Mouse (Mus musculus) adrenal gland, postnatal 4 days (tissue): ENCODE data around the gene Med29. TPM values are rescaled to one million over a fixed set of nuclear protein-coding genes. Genes with fewer than 3 reads are reported as not detected.

Experiments used
- DNase-seq, 2 experiments: peaks; one replicate each; pipeline ENCODE4 v3.0.0; 2021 to 2022; ENCODE audit warnings: low spot score in 2 of 2, mixed read lengths in 2 of 2
- total RNA-seq, 2 experiments: library from RNA; stranded (reverse); gene quantifications; 2 replicates each; pipeline ENCODE4 v1.2.3; 2021

The Med29 gene
- total RNA-seq, 2 experiments from 2014 or later, result 24.2 to 26.1 TPM

GRCm38 (mm10) chr7:28356981-28357380 is 35.5 kb downstream of the Med29 start:
- no peak for DNase-seq

- no peak for DNase-seq
These were observed 37.3 kb downstream of the Med29 start for GRCm38 (mm10) chr7:28355221-28355620.

GRCm38 (mm10) chr7:28354596-28354995 is 37.9 kb downstream of the Med29 start:
- DNase-seq, result no peak

- DNase-seq, result no peak
These were observed 38.4 kb downstream of the Med29 start for GRCm38 (mm10) chr7:28354113-28354581.

GRCm38 (mm10) chr7:28353267-28353666 is 39.2 kb downstream of the Med29 start:
- no peak for DNase-seq

GRCm38 (mm10) chr7:28351676-28352191 is 40.8 kb downstream of the Med29 start:
- DNase-seq, result no peak

GRCm38 (mm10) chr7:28350155-28350883 is 42.2 kb downstream of the Med29 start, which contains the start of gene Rps16:
Rps16 (plus strand) TSS chr7:28350652.
- DNase-seq, result peak; percentile 97 to 99

GRCm38 (mm10) chr7:28348601-28349000 is 43.9 kb downstream of the Med29 start:
- no peak for DNase-seq

- no peak for DNase-seq
These were observed 44.8 kb downstream of the Med29 start for GRCm38 (mm10) chr7:28347746-28348145.

- no peak for DNase-seq
These were observed 47.9 kb downstream of the Med29 start for GRCm38 (mm10) chr7:28344637-28345036.

- peak in 1 of 2 experiments; percentile 3 for DNase-seq
These were observed 51.1 kb downstream of the Med29 start for GRCm38 (mm10) chr7:28341381-28341780.

- DNase-seq, result peak in 1 of 2 experiments; percentile 40
These were observed 53.1 kb downstream of the Med29 start for GRCm38 (mm10) chr7:28339213-28339917.

- DNase-seq, result peak; percentile 75 to 92
These were observed 54.2 kb downstream of the Med29 start, which contains the start of gene Supt5 for GRCm38 (mm10) chr7:28338108-28338998. Supt5 (minus strand) TSS chr7:28338746.

Other genes with a start within 250 kb of the Med29 start
- gene Fbl, start 223.0 kb downstream of the Med29 start, total RNA-seq, result 100 to 1,000 TPM; 102 to 119 TPM
- gene Dyrk1b, start 213.2 kb downstream of the Med29 start, total RNA-seq, result 10 to 100 TPM; 40.9 to 41.9 TPM
- 10 to 100 TPM; 32.1 to 33.9 TPM for gene Eid2, start 124.8 kb downstream of the Med29 start, total RNA-seq
- 10 to 100 TPM; 22.3 to 23.6 TPM for gene Eid2b, start 115.0 kb downstream of the Med29 start, total RNA-seq
- gene Selenov, start 101.5 kb downstream of the Med29 start, total RNA-seq, result under 1 TPM; 0.87 TPM
- 1 to 10 TPM in 1 of 2 experiments, under 1 TPM in 1; 0.62 to 1.6 TPM for gene Dll3, start 90.5 kb downstream of the Med29 start, total RNA-seq
- 10 to 100 TPM; 84.1 to 85.6 TPM for gene Timm50, start 80.6 kb downstream of the Med29 start, total RNA-seq
- 100 to 1,000 TPM; 113 to 123 TPM for gene Supt5, start 54.0 kb downstream of the Med29 start, total RNA-seq
- gene Rps16, start 42.1 kb downstream of the Med29 start, total RNA-seq, result 1,000 to 10,000 TPM; 1,647 to 1,689 TPM
- 10 to 100 TPM; 39.3 to 47.2 TPM for gene Plekhg2, start 20.1 kb downstream of the Med29 start, total RNA-seq
- gene Zfp36, start 12.5 kb downstream of the Med29 start, total RNA-seq, result 10 to 100 TPM; 12.0 to 13.3 TPM
- gene Paf1, start 243 bp upstream of the Med29 start, total RNA-seq, result 10 to 100 TPM; 71.8 to 93.4 TPM
- gene Gmfg, start 44.7 kb upstream of the Med29 start, total RNA-seq, result 10 to 100 TPM; 17.1 to 21.0 TPM
- gene Lrfn1, start 59.3 kb upstream of the Med29 start, total RNA-seq, result 10 to 100 TPM; 19.1 to 19.6 TPM
- not detected for gene Ifnl2, start 117.7 kb upstream of the Med29 start, total RNA-seq
- gene Ifnl3, start 130.1 kb upstream of the Med29 start, total RNA-seq, result not detected
- gene Sycn, start 148.2 kb upstream of the Med29 start, total RNA-seq, result 100 to 1,000 TPM in 1 of 2 experiments, not detected in 1; 117 TPM
- gene Nccrp1, start 154.5 kb upstream of the Med29 start, total RNA-seq, result not detected
- gene Samd4b, start 205.4 kb upstream of the Med29 start, total RNA-seq, result 10 to 100 TPM; 56.0 to 59.0 TPM
- 10 to 100 TPM; 32.0 to 36.6 TPM for gene Pak4, start 205.5 kb upstream of the Med29 start, total RNA-seq
- gene Acp7, start 238.6 kb upstream of the Med29 start, total RNA-seq, result not detected